Mouse (Mus musculus): ENCODE data around the gene Nf1.

DNA sequence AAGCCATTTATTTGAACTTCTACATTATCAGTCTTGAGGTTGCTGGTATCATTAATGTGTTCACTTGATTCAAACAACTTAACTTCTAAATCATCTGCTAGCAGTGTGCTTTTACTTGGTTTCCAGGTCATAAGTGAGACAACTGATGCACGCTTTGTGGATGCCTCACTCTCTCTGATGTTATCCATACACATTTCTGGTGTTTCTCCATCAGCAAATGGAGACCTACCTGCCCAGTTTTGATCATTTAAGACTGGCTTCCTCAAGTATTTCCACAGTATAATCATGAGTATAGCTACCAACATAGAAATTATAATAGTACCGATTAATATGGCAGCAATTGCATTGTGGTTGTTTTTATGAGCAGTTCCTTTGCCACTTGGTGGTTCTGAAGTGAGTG lies 176.3 kb downstream of the Nf1 start:
- TF ChIP-seq CTCF (IDR thresholded peaks at IDR 0.05; ENCODE audit: low read depth) (no peak), EP300 (IDR thresholded peaks at IDR 0.05; ENCODE audit: low read depth) (no peak)

All from heart, postnatal 0 days (tissue).